Mouse (Mus musculus) spleen, postnatal 36 days (tissue): Measurements from ENCODE around the gene Rgsl1.
"Not testable (repeated sequence)": the region's sequence is repeated elsewhere in the genome, so short reads cannot be mapped to it uniquely, and the experiment has no call there.

Source experiments
- DNase-seq, 2 experiments: peaks; one replicate each; pipeline ENCODE4 v3.0.0; 2022; ENCODE audit warnings: low spot score in 2 of 2, mixed read lengths in 1 of 2

Gene Rgsl1

GRCm38 (mm10) chr1:153776257-153776656 lies 67.7 kb downstream of the Rgsl1 start:
- DNase-seq = no peak

GRCm38 (mm10) chr1:153775174-153775573 lies 68.8 kb downstream of the Rgsl1 start:
- no peak for DNase-seq

GRCm38 (mm10) chr1:153770776-153771167 lies 73.2 kb downstream of the Rgsl1 start:
- no peak for DNase-seq

- DNase-seq = no peak
These were observed 73.8 kb downstream of the Rgsl1 start for GRCm38 (mm10) chr1:153769998-153770775.

GRCm38 (mm10) chr1:153769571-153769970 lies 74.4 kb downstream of the Rgsl1 start:
- not testable (repeated sequence) for DNase-seq

GRCm38 (mm10) chr1:153768465-153768864 lies 75.5 kb downstream of the Rgsl1 start:
- DNase-seq = no peak

- DNase-seq = no peak
These were observed 76.7 kb downstream of the Rgsl1 start for GRCm38 (mm10) chr1:153767281-153767680.

- no peak for DNase-seq
These were observed 77.6 kb downstream of the Rgsl1 start for GRCm38 (mm10) chr1:153766298-153766697.

GRCm38 (mm10) chr1:153764136-153764535 lies 79.8 kb downstream of the Rgsl1 start:
- DNase-seq = no peak

- DNase-seq = no peak
These were observed 90.0 kb downstream of the Rgsl1 start for GRCm38 (mm10) chr1:153753725-153754464.

- DNase-seq = peak in 1 of 2 experiments; percentile 36
These were observed 91.4 kb downstream of the Rgsl1 start for GRCm38 (mm10) chr1:153752521-153752920.

- DNase-seq = peak; percentile 52 to 62
These were observed 92.1 kb downstream of the Rgsl1 start for GRCm38 (mm10) chr1:153751763-153752301.

GRCm38 (mm10) chr1:153750054-153750453 lies 93.9 kb downstream of the Rgsl1 start:
- DNase-seq = peak; percentile 14 to 46

- DNase-seq = peak; percentile 66 to 76
These were observed 94.6 kb downstream of the Rgsl1 start, which contains the start of gene Rnasel for GRCm38 (mm10) chr1:153749211-153749801. Gene Rnasel (plus strand): TSS chr1:153749426.

- DNase-seq = peak; percentile 44 to 67
These were observed 95.4 kb downstream of the Rgsl1 start for GRCm38 (mm10) chr1:153748549-153748948.

- no peak for DNase-seq
These were observed 95.9 kb downstream of the Rgsl1 start for GRCm38 (mm10) chr1:153747861-153748530.

GRCm38 (mm10) chr1:153746728-153747127 lies 97.2 kb downstream of the Rgsl1 start:
- peak; percentile 61 to 70 for DNase-seq

- DNase-seq = no peak
These were observed 97.7 kb downstream of the Rgsl1 start for GRCm38 (mm10) chr1:153746119-153746670.

- DNase-seq = peak; percentile 34 to 64
These were observed 101.4 kb downstream of the Rgsl1 start for GRCm38 (mm10) chr1:153742374-153743155.

GRCm38 (mm10) chr1:153741551-153742316 lies 102.2 kb downstream of the Rgsl1 start:
- no peak for DNase-seq
